Mouse (Mus musculus) liver, adult 2 months (tissue): ENCODE measurements around the gene Cnot4. TPM values are rescaled to one million over a fixed set of nuclear protein-coding genes. Genes with fewer than 3 reads are reported as not detected.

Source experiments
- DNase-seq: peaks from one replicate; pipeline ENCODE4 v3.0.0-alpha.2; 2011; ENCODE audit warnings: low read depth, low spot score; ENCODE audit errors: extremely low read depth
- H3K27ac ChIP-seq: fragments of 200-500 bp; replicated peaks from 2 replicates; pipeline ENCODE4 v1.5.1; 2012; ENCODE audit warnings: low read depth, mild to moderate bottlenecking, control low read depth, inconsistent platforms, low read length; ENCODE audit not compliant: insufficient read depth
- H3K27me3 ChIP-seq: fragments of 200-500 bp; 2 replicates; pipeline ENCODE4 v1.6.1; 2012; ENCODE audit warnings: mild to moderate bottlenecking, moderate library complexity, low read length, inconsistent platforms; ENCODE audit not compliant: control insufficient read depth, insufficient read depth
- H3K36me3 ChIP-seq: fragments of 200-500 bp; 2 replicates; pipeline ENCODE4 v1.6.1; 2012; ENCODE audit warnings: low read length, inconsistent platforms; ENCODE audit not compliant: control insufficient read depth, insufficient read depth
- H3K4me1 ChIP-seq: fragments of 200-500 bp; 2 replicates; pipeline ENCODE4 v1.6.1; 2011; ENCODE audit warnings: low read length; ENCODE audit not compliant: control insufficient read depth, insufficient read depth
- H3K4me3 ChIP-seq: fragments of 200-500 bp; 2 replicates; pipeline ENCODE4 v1.5.1; 2011; ENCODE audit warnings: low read depth, mild to moderate bottlenecking, control low read depth, low read length, moderate library complexity; ENCODE audit not compliant: insufficient read depth
- H3K79me2 ChIP-seq: fragments of 200-500 bp; 2 replicates; pipeline ENCODE4 v1.6.1; 2012; ENCODE audit warnings: inconsistent platforms, mild to moderate bottlenecking, low read length, moderate library complexity; ENCODE audit not compliant: control insufficient read depth, insufficient read depth
- H3K9ac ChIP-seq: fragments of 200-500 bp; 2 replicates; pipeline ENCODE4 v1.6.1; 2012; ENCODE audit warnings: low read depth, mild to moderate bottlenecking, control low read depth, inconsistent platforms, low read length
- CTCF ChIP-seq: fragments of 200-500 bp; IDR thresholded peaks from 2 replicates; pipeline ENCODE4 v1.5.1; 2011; ENCODE audit warnings: low read depth, low read length, control low read depth
- POLR2A ChIP-seq: fragments of 200-500 bp; IDR thresholded peaks from 2 replicates; pipeline ENCODE4 v1.6.1; 2011; ENCODE audit warnings: low read length, control low read depth; ENCODE audit not compliant: insufficient read depth; ENCODE audit errors: extremely low read depth
- WGBS: fragments of 180-500 bp; shearing (Covaris S2); methylation state at CpG from one replicate; pipeline ENCODE4 v1.1.7; 2018; 5-methylcytosine and 5-hydroxymethylcytosine counted together
- polyA plus RNA-seq: library from polyadenylated mRNA; depleted of rRNA; stranded (reverse); fragments of >200 nt; gene quantifications from 2 replicates; pipeline ENCODE4 v1.2.3, GENCODE M21; 2012
- total RNA-seq: library from RNA; depleted of rRNA; stranded (reverse); fragments of >200 nt; gene quantifications from 2 replicates; pipeline ENCODE4 v1.2.3, GENCODE M21; 2014

The Cnot4 gene
- total and polyA plus RNA-seq, 2 experiments: 5.4 to 8.5 TPM

GRCm38 (mm10) chr6:35030811-35031210 is 102.7 kb downstream of the Cnot4 start:
- no peak for DNase-seq
- H3K36me3 ChIP-seq: no peaks in the 10 kb centered on the region; the same call in 1 of the 2 replicates
- no peaks in the 10 kb centered on the region for H3K79me2 ChIP-seq
- H3K9ac ChIP-seq: no peak overlapping the region
- 95% methylated on average over 4 of the region's 4 CpGs for WGBS
- H3K4me1 ChIP-seq: no peaks in the 10 kb centered on the region
- no peak overlapping the region for H3K27ac ChIP-seq
- H3K4me3 ChIP-seq: no peak overlapping the region
- H3K27me3 ChIP-seq: no peaks in the 10 kb centered on the region
- TF ChIP-seq POLR2A: no peak
- TF ChIP-seq CTCF: no peak

- Histone ChIP-seq H3K27me3 (no peaks in the 10 kb centered on the region), H3K9ac (no peak overlapping the region), H3K79me2 (no peaks in the 10 kb centered on the region), H3K4me1 (no peaks in the 10 kb centered on the region), H3K27ac (no peak overlapping the region), H3K36me3 (no peaks in the 10 kb centered on the region; the same call in 1 of the 2 replicates), H3K4me3 (no peak overlapping the region)
- TF ChIP-seq CTCF (no peak), POLR2A (no peak)
- DNase-seq: no peak
- WGBS: 96% methylated on average over 6 of the region's 6 CpGs
These were observed 103.3 kb downstream of the Cnot4 start for GRCm38 (mm10) chr6:35030226-35030625.

GRCm38 (mm10) chr6:35028023-35028422 is 105.5 kb downstream of the Cnot4 start:
- no peaks in the 10 kb centered on the region for H3K27me3 ChIP-seq
- no peaks in the 10 kb centered on the region for H3K79me2 ChIP-seq
- H3K36me3 ChIP-seq: peaks cover 4% of the 10 kb centered on the region
- WGBS: 91% methylated on average over 2 of the region's 2 CpGs
- H3K4me1 ChIP-seq: no peaks in the 10 kb centered on the region
- TF ChIP-seq CTCF: no peak
- TF ChIP-seq POLR2A: no peak
- H3K27ac ChIP-seq: no peak overlapping the region
- no peak for DNase-seq
- H3K9ac ChIP-seq: no peak overlapping the region
- H3K4me3 ChIP-seq: no peak overlapping the region

- TF ChIP-seq POLR2A (no peak), CTCF (no peak)
- no peak for DNase-seq
These were observed 106.3 kb downstream of the Cnot4 start for GRCm38 (mm10) chr6:35027257-35027656.

GRCm38 (mm10) chr6:35016624-35017023 is 116.9 kb downstream of the Cnot4 start:
- Histone ChIP-seq H3K4me1 (no peaks in the 10 kb centered on the region), H3K27me3 (no peaks in the 10 kb centered on the region), H3K9ac (no peak overlapping the region), H3K36me3 (peaks cover 2% of the 10 kb centered on the region), H3K27ac (no peak overlapping the region), H3K79me2 (no peaks in the 10 kb centered on the region), H3K4me3 (no peak overlapping the region)
- TF ChIP-seq POLR2A (no peak), CTCF (no peak)
- DNase-seq: no peak
- WGBS: 91% methylated on average over 5 of the region's 5 CpGs

More at GRCm38 (mm10) chr6:35027257-35027656, 106.3 kb downstream of the Cnot4 start:
- H3K36me3 ChIP-seq: peaks cover 7% of the 10 kb centered on the region
- H3K27ac ChIP-seq: no peak overlapping the region
- 86% methylated on average over 6 of the region's 6 CpGs for WGBS
- no peaks in the 10 kb centered on the region for H3K27me3 ChIP-seq
- H3K9ac ChIP-seq: no peak overlapping the region
- no peaks in the 10 kb centered on the region for H3K4me1 ChIP-seq
- H3K4me3 ChIP-seq: no peak overlapping the region
- no peaks in the 10 kb centered on the region for H3K79me2 ChIP-seq

- Histone ChIP-seq H3K4me1 (no peaks in the 10 kb centered on the region), H3K27me3 (no peaks in the 10 kb centered on the region), H3K4me3 (no peak overlapping the region), H3K27ac (no peak overlapping the region), H3K9ac (no peak overlapping the region), H3K36me3 (no peaks in the 10 kb centered on the region), H3K79me2 (no peaks in the 10 kb centered on the region)
- DNase-seq: no peak
- WGBS: 94% methylated on average over 1 of the region's 1 CpGs
- TF ChIP-seq CTCF (no peak), POLR2A (no peak)
These were observed 121.6 kb downstream of the Cnot4 start for GRCm38 (mm10) chr6:35011953-35012352.
